Mouse (Mus musculus) gastrocnemius, postnatal 4 days (tissue): ENCODE data around the gene Cux2. TPM values are rescaled to one million over a fixed set of nuclear protein-coding genes. Genes with fewer than 3 reads are reported as not detected.

Experiments
- microRNA-seq: library from miRNA; unstranded; fragments of <30 nt; microRNA quantifications from one replicate; pipeline ENCODE4 v1.2.0, GENCODE M21; 2021
- total RNA-seq, 2 experiments: library from RNA; stranded (reverse); gene quantifications; 2 replicates each; pipeline ENCODE4 v1.2.3; 2021

The Cux2 gene
- total RNA-seq, 2 experiments from 2014 or later, result 1.3 to 2.1 TPM

Small RNAs within 50 kb of the gene (microRNA-seq; reads per million reads assigned to microRNA genes)
- gene Mir7031, result not detected

Other genes with a start within 250 kb of the Cux2 start
- gene Sh2b3, start 212.5 kb downstream of the Cux2 start, total RNA-seq, result 10 to 100 TPM; 29.4 to 30.0 TPM
- 1 to 10 TPM; 9.5 to 9.9 TPM for gene Pheta1, start 201.1 kb downstream of the Cux2 start, total RNA-seq
- gene Myl2, start 50.8 kb upstream of the Cux2 start, total RNA-seq, result 100 to 1,000 TPM; 652 to 792 TPM
- gene Ccdc63, start 90.7 kb upstream of the Cux2 start, total RNA-seq, result under 1 TPM; 0.44 to 0.80 TPM
- gene Ppp1cc, start 108.2 kb upstream of the Cux2 start, total RNA-seq, result 100 to 1,000 TPM; 134 to 152 TPM
- gene Hvcn1, start 156.7 kb upstream of the Cux2 start, total RNA-seq, result 1 to 10 TPM; 7.9 to 9.5 TPM
- gene Tctn1, start 214.4 kb upstream of the Cux2 start, total RNA-seq, result 1 to 10 TPM; 7.6 to 10.0 TPM
- gene Pptc7, start 234.3 kb upstream of the Cux2 start, total RNA-seq, result 10 to 100 TPM; 16.6 to 17.0 TPM